28 mouse cellular contexts compared by ENCODE assay signal in genomic region chrX:71475497-71475896, GRCm38 (mm10). TPM values are rescaled to one million over a fixed set of nuclear protein-coding genes. Genes with fewer than 3 reads are reported as not detected.
DNase-seq lines count a peak whose midpoint lies in the region; ATAC-seq lines count a peak whose summit lies in the region.
"Had no signal": no experiment of that assay in that cellular context is flagged by ENCODE, and none has a peak within 500 bp of the region (broad histone marks: within the 10 kb centered on the region; RNA-seq: fewer than 3 reads in every experiment).

No protein-coding gene starts in this region.

- no peaks in the 10 kb centered on the region for H3K4me1 ChIP-seq in heart, embryonic 12.5 days (replicated peaks)
- 0 out of 2 replicates have a peak, but pooled peaks cover 2% of the 10 kb centered on the region for H3K4me1 ChIP-seq in embryonic facial prominence, embryonic 15.5 days
- peaks cover 50% of the 10 kb centered on the region for H3K4me1 ChIP-seq in liver, embryonic 13.5 days (replicated peaks)
- no peaks in the 10 kb centered on the region for H3K4me1 ChIP-seq in forebrain, embryonic 16.5 days (replicated peaks; ENCODE audit: control insufficient read depth, insufficient read depth, low read length)
- no peaks in the 10 kb centered on the region for H3K4me1 ChIP-seq in midbrain, embryonic 15.5 days
- H3K4me1 ChIP-seq: forebrain, embryonic 13.5 days; hindbrain, embryonic 13.5 days; kidney, embryonic 15.5 days; midbrain, embryonic 10.5 days had no signal

- H3K4me2 ChIP-seq in heart, embryonic 12.5 days: no peak overlapping the region
- H3K4me2 ChIP-seq in embryonic facial prominence, embryonic 15.5 days (replicated peaks): no peak overlapping the region
- peak overlapping the region; percentile 54 for H3K4me2 ChIP-seq in liver, embryonic 13.5 days
- no peak overlapping the region for H3K4me2 ChIP-seq in forebrain, embryonic 16.5 days (ENCODE audit: low read length)
- no peak overlapping the region for H3K4me2 ChIP-seq in midbrain, embryonic 15.5 days
- H3K4me2 ChIP-seq: forebrain, embryonic 13.5 days; heart, embryonic 11.5 days; hindbrain, embryonic 13.5 days; kidney, embryonic 15.5 days; limb, embryonic 12.5 days had no signal

- no peaks in the 10 kb centered on the region for H3K36me3 ChIP-seq in heart, embryonic 12.5 days
- no peaks in the 10 kb centered on the region for H3K36me3 ChIP-seq in embryonic facial prominence, embryonic 15.5 days
- H3K36me3 ChIP-seq in liver, embryonic 13.5 days: no peaks in the 10 kb centered on the region
- H3K36me3 ChIP-seq in forebrain, embryonic 16.5 days (ENCODE audit: control insufficient read depth, insufficient read depth): no peaks in the 10 kb centered on the region
- H3K36me3 ChIP-seq in midbrain, embryonic 15.5 days (replicated peaks): no peaks in the 10 kb centered on the region
- H3K36me3 ChIP-seq: hindbrain, embryonic 13.5 days; kidney, embryonic 15.5 days; limb, embryonic 12.5 days; midbrain, embryonic 10.5 days had no signal

- H3K9me3 ChIP-seq in heart, embryonic 12.5 days (replicated peaks): no peaks in the 10 kb centered on the region
- H3K9me3 ChIP-seq in embryonic facial prominence, embryonic 15.5 days (replicated peaks): no peaks in the 10 kb centered on the region
- H3K9me3 ChIP-seq in liver, embryonic 13.5 days (replicated peaks): no peaks in the 10 kb centered on the region
- no peaks in the 10 kb centered on the region for H3K9me3 ChIP-seq in forebrain, embryonic 16.5 days (ENCODE audit: control insufficient read depth, low read length)
- no peaks in the 10 kb centered on the region for H3K9me3 ChIP-seq in midbrain, embryonic 15.5 days
- H3K9me3 ChIP-seq: forebrain, embryonic 13.5 days; hindbrain, embryonic 13.5 days; kidney, embryonic 15.5 days; limb, embryonic 12.5 days; midbrain, embryonic 10.5 days had no signal

- peak; percentile 34 for DNase-seq in heart, adult 11 months
- DNase-seq in liver, embryonic 13.5 days: no peak
- DNase-seq in lung, postnatal 14 days: no peak
- DNase-seq: adrenal gland, adult 8-10 months; cerebellum, adult 2 months; cerebellum, postnatal 25 days; gastrocnemius, postnatal 14 days; heart, adult 18-20 months; heart, postnatal 4 days; kidney, adult 11 months; kidney, postnatal 25 days; lung, adult 18-20 months; right cerebral cortex, postnatal 25 days; spleen, adult 18-20 months; thymus, postnatal 36 days had no signal

- 53% methylated on average over 3 of the region's 3 CpGs for WGBS in heart, embryonic 12.5 days
- WGBS in embryonic facial prominence, embryonic 15.5 days: 57% methylated on average over 3 of the region's 3 CpGs
- 43% methylated on average over 3 of the region's 3 CpGs for WGBS in liver, embryonic 13.5 days (ENCODE audit: insufficient replicate concordance)
- 72% methylated on average over 3 of the region's 3 CpGs for WGBS in forebrain, embryonic 16.5 days
- 71% methylated on average over 3 of the region's 3 CpGs for WGBS in midbrain, embryonic 15.5 days

- no peaks in the 10 kb centered on the region for H3K27me3 ChIP-seq in heart, embryonic 12.5 days (replicated peaks)
- no peaks in the 10 kb centered on the region for H3K27me3 ChIP-seq in embryonic facial prominence, embryonic 15.5 days
- H3K27me3 ChIP-seq in liver, embryonic 13.5 days: no peaks in the 10 kb centered on the region
- H3K27me3 ChIP-seq in forebrain, embryonic 16.5 days (replicated peaks; ENCODE audit: control insufficient read depth, insufficient read depth, low read length): no peaks in the 10 kb centered on the region
- no peaks in the 10 kb centered on the region for H3K27me3 ChIP-seq in midbrain, embryonic 15.5 days (replicated peaks)
- H3K27me3 ChIP-seq: forebrain, embryonic 13.5 days; hindbrain, embryonic 13.5 days; kidney, embryonic 15.5 days; limb, embryonic 12.5 days had no signal

- H3K4me3 ChIP-seq in heart, embryonic 12.5 days: no peak overlapping the region
- H3K4me3 ChIP-seq in embryonic facial prominence, embryonic 15.5 days (replicated peaks): no peak overlapping the region
- H3K4me3 ChIP-seq in liver, embryonic 13.5 days (replicated peaks): no peak overlapping the region
- H3K4me3 ChIP-seq in forebrain, embryonic 16.5 days (replicated peaks; ENCODE audit: low read length): no peak overlapping the region
- no peak overlapping the region for H3K4me3 ChIP-seq in midbrain, embryonic 15.5 days
- H3K4me3 ChIP-seq: forebrain, embryonic 13.5 days; hindbrain, embryonic 13.5 days; kidney, embryonic 15.5 days; limb, embryonic 12.5 days; midbrain, embryonic 10.5 days had no signal

- H3K27ac ChIP-seq in heart, embryonic 12.5 days (ENCODE audit: poor library complexity, severe bottlenecking): no peak overlapping the region
- H3K27ac ChIP-seq in embryonic facial prominence, embryonic 15.5 days (replicated peaks): 0 out of 2 replicates have a peak overlapping the region, but pooled peaks have one; percentile 7
- peak overlapping the region; percentile 87 for H3K27ac ChIP-seq in liver, embryonic 13.5 days
- no peak overlapping the region for H3K27ac ChIP-seq in forebrain, embryonic 16.5 days (ENCODE audit: low read length)
- no peak overlapping the region for H3K27ac ChIP-seq in midbrain, embryonic 15.5 days
- H3K27ac ChIP-seq: forebrain, embryonic 13.5 days; kidney, embryonic 15.5 days; limb, embryonic 12.5 days; macrophage; midbrain, embryonic 10.5 days had no signal

- H3K9ac ChIP-seq in heart, embryonic 12.5 days: no peak overlapping the region
- no peak overlapping the region for H3K9ac ChIP-seq in embryonic facial prominence, embryonic 15.5 days
- H3K9ac ChIP-seq in liver, embryonic 13.5 days: no peak overlapping the region
- no peak overlapping the region for H3K9ac ChIP-seq in forebrain, embryonic 16.5 days (replicated peaks; ENCODE audit: low read depth, low read length)
- H3K9ac ChIP-seq in midbrain, embryonic 15.5 days: no peak overlapping the region
- H3K9ac ChIP-seq: forebrain, embryonic 13.5 days; hindbrain, embryonic 13.5 days; kidney, embryonic 15.5 days; limb, embryonic 12.5 days had no signal

- no peak for ATAC-seq in heart, embryonic 12.5 days (ENCODE audit: insufficient number of reproducible peaks, low FRiP score)
- no peak for ATAC-seq in embryonic facial prominence, embryonic 15.5 days (ENCODE audit: insufficient number of reproducible peaks, low FRiP score, low TSS enrichment, low read depth)
- peak; percentile 65 for ATAC-seq in liver, embryonic 13.5 days (ENCODE audit: low read depth)
- no peak for ATAC-seq in forebrain, embryonic 16.5 days
- no peak for ATAC-seq in midbrain, embryonic 15.5 days (replicated peaks)
- ATAC-seq: forebrain, embryonic 13.5 days; lung, postnatal 0 days; midbrain, embryonic 16.5 days had no signal

RNA-seq across cellular contexts. Expression of gene Cd99l2, which starts 17.2 kb away (rescaled TPM):
- 34.8 and 37.1 TPM in 2 replicates for polyA plus RNA-seq in heart, embryonic 12.5 days (2016; fragmentation: Nextera tagmentation; extraction: Ambion mirVana)
- polyA plus RNA-seq in embryonic facial prominence, embryonic 15.5 days (2015; fragmentation: Nextera tagmentation; extraction: Ambion mirVana): 36.3 and 36.4 TPM in 2 replicates
- 11.0 and 11.8 TPM in 2 replicates for polyA plus RNA-seq in liver, embryonic 13.5 days (2015; fragmentation: Nextera tagmentation; extraction: Ambion mirVana)
- 64.6 and 71.6 TPM in 2 replicates for polyA plus RNA-seq in forebrain, embryonic 16.5 days (2015; fragmentation: Nextera tagmentation; extraction: Ambion mirVana)
- 81.2 and 84.4 TPM in 2 replicates for polyA plus RNA-seq in midbrain, embryonic 15.5 days (2015; fragmentation: Nextera tagmentation; extraction: Ambion mirVana)

Comparison
In these comparisons a context has a peak if more than half of its experiments do, and no peak if none do; other contexts are left out.
1. H3K27ac ChIP-seq: peak in embryonic facial prominence, embryonic 15.5 days (single experiment) and liver, embryonic 13.5 days (single experiment); none in heart, embryonic 12.5 days (single experiment), forebrain, embryonic 16.5 days (single experiment) and midbrain, embryonic 15.5 days (single experiment).